Mouse (Mus musculus) layer of hippocampus, adult 8-10 months (tissue): ENCODE results near the gene Olfr1141. TPM values are rescaled to one million over a fixed set of nuclear protein-coding genes. Genes with fewer than 3 reads are reported as not detected.

Experiments
- DNase-seq, 2 experiments: peaks; one replicate each; pipeline ENCODE4 v3.0.0; 2022; ENCODE audit warnings: low spot score in 2 of 2
- total RNA-seq, 4 experiments: library from RNA; stranded (reverse); gene quantifications; 2 replicates each; pipeline ENCODE4 v1.2.4; 2022

Gene Olfr1141
- not detected for total RNA-seq

- DNase-seq: no peak
These were observed at the start of gene Olfr1141 for GRCm38 (mm10) chr2:87753891-87754290. Olfr1141 (minus strand) TSS chr2:87753991.

GRCm38 (mm10) chr2:87800292-87800691 is 46.5 kb upstream of the Olfr1141 start, which contains the start of gene Olfr1143:
Olfr1143 (plus strand) TSS chr2:87800592.
- DNase-seq: no peak

DNA sequence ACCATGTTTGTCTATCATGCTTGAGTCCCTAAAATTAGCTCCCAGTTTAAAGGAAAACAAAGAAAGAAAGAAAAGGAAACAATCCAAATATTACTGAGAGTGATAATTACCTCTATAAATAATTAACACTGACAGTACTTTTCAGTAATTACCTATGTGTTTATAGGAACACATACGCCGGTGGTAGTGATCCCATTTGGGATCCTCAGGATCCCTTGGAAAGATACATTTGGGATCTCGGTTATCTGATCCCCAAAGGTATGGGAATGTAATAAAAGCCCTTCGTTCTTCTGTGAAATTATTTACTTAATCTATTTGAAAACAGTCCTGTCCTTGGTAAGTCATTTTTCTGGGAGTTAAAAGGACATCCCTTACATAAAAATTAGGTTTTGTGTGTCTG is 25.4 kb upstream of the Olfr1141 start, which contains the start of gene Olfr152:
TSS of gene Olfr152 (plus strand) at position 301 of the 400 bp plus-strand sequence.
- DNase-seq: no peak

DNA sequence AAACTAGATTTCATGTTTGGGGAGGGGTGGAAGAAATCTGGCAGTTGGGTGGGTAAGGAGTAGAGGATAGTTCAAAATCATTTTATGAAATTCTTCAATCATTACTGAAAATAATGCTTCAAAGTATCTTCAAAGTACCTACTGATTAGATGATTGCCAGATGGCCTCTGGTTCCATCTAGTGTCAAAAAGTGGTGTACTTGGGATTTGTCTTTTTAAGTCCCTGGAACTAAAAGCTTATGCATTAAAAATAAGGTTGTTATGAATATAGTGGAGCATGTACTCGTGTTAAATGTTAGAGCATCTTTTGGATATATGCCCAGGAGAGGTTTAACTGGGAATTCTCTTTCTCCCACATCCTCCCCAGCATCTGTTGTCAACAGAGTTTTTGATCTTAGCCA is 22.4 kb upstream of the Olfr1141 start:
- no peak for DNase-seq

DNA sequence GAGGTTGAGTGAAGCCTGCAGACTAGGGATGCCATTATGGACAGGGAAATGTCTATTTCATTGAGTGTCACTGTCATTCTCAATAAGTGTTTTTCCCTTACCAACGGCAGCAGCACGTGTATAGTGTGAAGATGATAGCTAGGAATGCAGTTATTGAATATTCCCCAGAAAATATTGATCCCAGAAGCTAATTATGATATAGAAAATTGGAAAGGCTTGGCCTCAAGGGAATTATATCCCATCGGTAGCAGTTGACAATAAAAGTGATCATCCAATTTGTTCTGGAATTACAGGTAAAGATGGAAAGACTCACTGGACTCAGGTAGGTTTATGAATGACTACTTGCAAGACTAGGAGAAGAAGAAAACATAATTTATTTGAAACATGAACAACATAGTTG is 10.3 kb downstream of the Olfr1141 start, which contains the start of gene Olfr1140:
TSS of gene Olfr1140 (plus strand) at position 301 of the 400 bp plus-strand sequence.
- DNase-seq: no peak

GRCm38 (mm10) chr2:87739878-87740277 is 13.9 kb downstream of the Olfr1141 start, which contains the start of gene Olfr1138:
Olfr1138 (minus strand) TSS chr2:87739978.
- no peak for DNase-seq

GRCm38 (mm10) chr2:87713079-87713478 is 40.7 kb downstream of the Olfr1141 start, which contains the start of gene Olfr1137:
Olfr1137 (minus strand) TSS chr2:87713179.
- DNase-seq: no peak

Other genes with a start within 250 kb of the Olfr1141 start
- gene Pramel6, start 247.4 kb downstream of the Olfr1141 start, total RNA-seq: not detected
- under 1 TPM in 2 of 4 experiments, not detected in 2; 0.33 to 0.49 TPM for gene Olfr153, start 222.2 kb downstream of the Olfr1141 start, total RNA-seq
- not detected for gene Olfr1128, start 208.4 kb downstream of the Olfr1141 start, total RNA-seq
- gene Olfr1129, start 180.1 kb downstream of the Olfr1141 start, total RNA-seq: not detected
- gene Olfr1130, start 147.8 kb downstream of the Olfr1141 start, total RNA-seq: not detected
- gene Olfr1131, start 126.9 kb downstream of the Olfr1141 start, total RNA-seq: not detected
- gene Olfr1132, start 116.5 kb downstream of the Olfr1141 start, total RNA-seq: not detected
- gene Olfr1133, start 106.6 kb downstream of the Olfr1141 start, total RNA-seq: not detected
- not detected for gene Olfr1134, start 95.5 kb downstream of the Olfr1141 start, total RNA-seq
- not detected for gene Olfr1135, start 80.3 kb downstream of the Olfr1141 start, total RNA-seq
- gene Olfr1136, start 60.0 kb downstream of the Olfr1141 start, total RNA-seq: not detected
- not detected for gene Olfr1137, start 40.8 kb downstream of the Olfr1141 start, total RNA-seq
- not detected for gene Olfr1138, start 14.0 kb downstream of the Olfr1141 start, total RNA-seq
- not detected for gene Olfr1140, start 10.2 kb downstream of the Olfr1141 start, total RNA-seq
- not detected for gene Olfr152, start 25.5 kb upstream of the Olfr1141 start, total RNA-seq
- not detected for gene Olfr1143, start 46.6 kb upstream of the Olfr1141 start, total RNA-seq
- not detected for gene Olfr1145, start 55.8 kb upstream of the Olfr1141 start, total RNA-seq
- gene Olfr1148, start 76.5 kb upstream of the Olfr1141 start, total RNA-seq: not detected
- not detected for gene Olfr1150-ps1, start 90.0 kb upstream of the Olfr1141 start, total RNA-seq
- gene Olfr1151, start 101.9 kb upstream of the Olfr1141 start, total RNA-seq: not detected
- not detected for gene Olfr1152, start 112.5 kb upstream of the Olfr1141 start, total RNA-seq
- gene Olfr1153, start 141.0 kb upstream of the Olfr1141 start, total RNA-seq: not detected
- gene Olfr1154, start 151.2 kb upstream of the Olfr1141 start, total RNA-seq: not detected
- not detected for gene Olfr1155, start 191.1 kb upstream of the Olfr1141 start, total RNA-seq
- not detected for gene Olfr1156, start 199.1 kb upstream of the Olfr1141 start, total RNA-seq
- gene Olfr1157, start 214.3 kb upstream of the Olfr1141 start, total RNA-seq: not detected
- gene Olfr74, start 220.7 kb upstream of the Olfr1141 start, total RNA-seq: not detected
- gene Olfr1158, start 236.1 kb upstream of the Olfr1141 start, total RNA-seq: not detected